Mouse (Mus musculus): Measurements from ENCODE around the gene Klhl5. TPM values are rescaled to one million over a fixed set of nuclear protein-coding genes. Genes with fewer than 3 reads are reported as not detected.

The Klhl5 gene
- polyA plus RNA-seq (2012; rRNA removed) = 46.5 and 53.4 TPM in 2 replicates

DNA sequence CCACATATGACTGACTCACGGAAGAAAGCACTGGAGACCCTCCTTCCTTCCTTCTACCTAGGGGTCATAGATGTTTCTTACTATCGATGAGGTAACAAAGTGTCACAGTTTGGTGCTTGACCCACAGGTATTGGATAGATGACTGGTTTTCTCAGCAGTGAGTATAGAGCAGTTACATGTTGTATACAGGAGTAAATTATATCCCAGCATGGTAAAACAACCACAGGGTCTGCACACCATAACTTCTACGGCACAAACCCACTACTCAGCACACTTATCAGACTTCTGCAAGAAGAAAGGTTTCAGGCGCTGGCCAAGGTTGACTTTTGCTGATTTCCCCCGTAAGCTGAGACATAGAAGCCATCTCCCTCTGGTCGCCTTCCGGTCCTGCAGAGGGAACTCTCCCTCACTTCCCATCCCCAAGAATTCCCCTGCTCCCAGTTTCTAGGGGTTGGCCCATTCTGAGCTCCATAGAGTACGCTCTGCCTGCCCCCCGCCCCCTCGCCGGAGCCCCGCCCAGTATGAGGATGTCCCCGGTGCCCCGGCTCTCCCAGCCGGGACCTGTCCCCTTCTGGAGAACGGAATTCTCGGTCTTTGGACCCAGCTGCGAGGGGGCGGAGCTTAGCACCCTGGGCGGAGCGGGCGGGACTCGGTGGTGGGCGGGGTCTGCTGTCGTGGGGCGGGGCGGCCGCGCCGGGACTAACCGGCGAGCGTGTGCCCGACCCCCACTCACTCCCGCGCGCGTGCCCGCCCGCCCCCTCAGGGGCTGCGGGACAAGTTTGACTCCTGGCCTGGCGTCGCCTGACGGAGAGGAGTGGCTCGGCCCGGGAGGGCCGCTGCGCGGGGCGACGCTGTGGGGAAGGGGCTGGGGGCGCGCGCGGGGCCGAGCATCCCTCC lies at the start of gene Klhl5:
Gene Klhl5 (plus strand): TSS at position 664 of the 897 bp plus-strand sequence.

DNA sequence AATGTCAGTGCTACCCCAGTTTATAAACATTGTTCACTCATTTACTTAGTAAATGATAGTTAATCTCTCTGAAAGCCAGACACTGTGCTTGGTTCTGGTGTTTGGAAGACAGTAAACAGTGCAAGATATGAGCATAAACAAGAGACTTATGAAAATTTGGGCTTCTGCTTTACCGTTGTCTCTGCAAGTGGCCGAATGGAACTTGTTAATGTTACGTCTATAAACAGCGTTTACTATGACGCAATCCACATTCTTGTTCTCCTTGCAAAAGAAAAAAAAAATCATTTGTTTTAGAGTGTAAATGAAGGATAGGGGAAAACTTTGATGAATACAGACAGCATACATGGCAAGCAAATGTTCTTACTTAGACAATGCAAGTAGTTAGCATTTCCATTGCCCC lies 15.4 kb upstream of the Klhl5 start, which contains the start of gene Tmem156:
Gene Tmem156 (minus strand): TSS at position 212 of the 400 bp plus-strand sequence.

DNA sequence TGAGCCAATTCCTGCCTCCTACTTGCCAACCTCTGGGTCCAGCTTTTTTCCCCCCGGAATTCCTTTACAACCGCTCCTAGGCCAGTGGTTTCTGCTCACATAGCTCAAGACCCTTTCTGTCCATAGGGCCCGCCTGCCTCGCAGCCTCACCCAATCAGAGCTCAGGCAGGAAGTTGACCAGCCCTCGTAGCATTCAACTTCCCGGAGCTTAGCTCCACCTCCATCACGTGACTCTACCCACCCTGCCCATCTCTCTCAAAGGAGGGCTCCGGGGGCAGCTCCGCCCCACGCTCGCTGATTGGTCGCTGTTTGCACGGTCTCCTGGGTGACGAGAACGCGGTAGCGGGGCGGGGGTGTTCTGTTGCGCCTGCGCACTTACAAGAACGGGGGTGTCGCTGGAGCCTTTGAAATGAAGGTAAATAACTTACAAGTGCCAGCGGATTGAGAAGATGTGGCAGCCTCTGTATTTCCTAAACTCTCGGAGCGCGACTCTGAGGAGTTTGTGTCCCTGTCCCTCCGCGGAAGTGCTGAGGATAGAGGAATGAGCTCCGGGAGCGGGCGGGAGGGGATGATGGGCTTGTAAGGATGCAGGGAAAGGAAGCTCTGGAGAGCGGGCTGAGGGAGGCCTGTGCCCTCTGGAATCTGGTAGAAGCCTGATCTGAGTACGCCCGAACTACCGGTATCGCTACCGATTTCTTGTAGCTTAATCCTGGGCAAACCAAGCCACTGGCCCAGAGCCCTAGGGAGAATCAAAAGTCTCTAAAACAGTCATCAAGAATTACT lies 92.2 kb downstream of the Klhl5 start, which contains the start of gene Wdr19:
Gene Wdr19 (plus strand): TSS at position 351 of the 783 bp plus-strand sequence.

Other genes with a start within 250 kb of the Klhl5 start
- 0.74 and 1.1 TPM in 2 replicates for gene Tlr1, start 174.0 kb upstream of the Klhl5 start, polyA plus RNA-seq (2012; rRNA removed)
- gene Tlr6, start 147.4 kb upstream of the Klhl5 start, polyA plus RNA-seq (2012; rRNA removed) = 0.32 and 0.80 TPM in 2 replicates
- gene Fam114a1, start 137.5 kb upstream of the Klhl5 start, polyA plus RNA-seq (2012; rRNA removed) = 12.9 and 29.5 TPM in 2 replicates
- 0.09 and 0.21 TPM in 2 replicates for gene Tmem156, start 15.4 kb upstream of the Klhl5 start, polyA plus RNA-seq (2012; rRNA removed)
- gene Wdr19, start 92.2 kb downstream of the Klhl5 start, polyA plus RNA-seq (2012; rRNA removed) = 13.1 and 13.7 TPM in 2 replicates
- gene Rfc1, start 228.1 kb downstream of the Klhl5 start, polyA plus RNA-seq (2012; rRNA removed) = 23.6 and 26.8 TPM in 2 replicates
- 0.08 and 0.14 TPM in 2 replicates for gene Klb, start 240.8 kb downstream of the Klhl5 start, polyA plus RNA-seq (2012; rRNA removed)

Measured in central nervous system, embryonic 14 days (tissue).